Mouse (Mus musculus): ENCODE data around the gene Sec14l1.

DNA sequence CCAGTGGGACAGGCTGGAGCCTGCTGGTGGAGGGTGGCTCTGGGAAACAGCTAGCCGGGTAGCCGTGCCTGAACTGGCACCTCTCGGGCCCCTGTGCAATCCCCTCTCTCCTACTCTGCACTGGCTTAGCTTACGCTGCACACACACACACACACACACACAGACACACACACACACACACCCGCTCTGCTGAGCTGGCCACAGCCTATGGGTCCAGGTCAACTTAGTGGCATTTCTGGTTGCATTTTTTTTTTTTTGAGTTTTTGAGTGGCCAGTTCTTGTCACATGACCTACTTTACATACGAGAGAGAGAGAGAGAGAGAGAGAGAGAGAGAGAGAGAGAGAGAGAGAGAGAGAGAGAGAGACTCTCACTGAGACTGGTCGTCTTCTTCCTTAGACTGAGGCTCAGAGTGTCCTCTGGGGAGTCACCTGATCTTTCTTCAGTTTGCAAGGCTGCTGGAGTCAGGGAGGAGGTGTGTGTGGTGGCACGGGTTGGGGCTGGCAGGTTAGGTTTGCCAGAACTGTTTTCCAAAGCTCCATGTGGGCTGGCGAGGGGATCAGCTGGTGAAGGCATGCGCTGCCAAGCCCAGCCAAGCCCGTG is 3.9 kb downstream of the Sec14l1 start:
- no peak for TF ChIP-seq POLR2A (IDR thresholded peaks at IDR 0.05; ENCODE audit: extremely low read depth, insufficient read depth, low read length)
- TF ChIP-seq CTCF (IDR thresholded peaks at IDR 0.05; ENCODE audit: extremely low read depth, insufficient read depth, low read length): no peak
